Mouse (Mus musculus) Patski (cell line): ENCODE data around the gene Tinag. TPM values are rescaled to one million over a fixed set of nuclear protein-coding genes. Genes with fewer than 3 reads are reported as not detected.
"Not testable (repeated sequence)": the region's sequence is repeated elsewhere in the genome, so short reads cannot be mapped to it uniquely, and the experiment has no call there.

Source experiments
- ATAC-seq: fragments of 100-300 bp; one replicate; pipeline ENCODE4 v1.8.0; 2021
- CTCF ChIA-PET: fragments of 350-600 bp; sonication (Branson Sonifier 250); formaldehyde crosslinking; loops from one replicate; lab custom pipeline; 2022; ENCODE audit warnings: inconsistent platforms; lab: Charles Lee
- POLR2A ChIA-PET: fragments of 350-600 bp; sonication (Branson Sonifier 250); formaldehyde crosslinking; loops from one replicate; lab custom pipeline; 2022; ENCODE audit warnings: antibody characterized with exemption, inconsistent platforms; lab: Charles Lee
- DNase-seq: peaks from one replicate; pipeline ENCODE4 v3.0.0-alpha.2; 2011; ENCODE audit warnings: low read depth, low spot score
- H3K27me3 ChIP-seq: fragments of 371-371 bp; one replicate; pipeline ENCODE4 v1.5.1; 2021
- CTCF ChIP-seq: fragments of 100-300 bp; IDR thresholded peaks from one replicate; pipeline ENCODE4 v1.5.1; 2021
- in situ Hi-C: fragments of 300-500 bp; cut with MboI; formaldehyde crosslinking; loops from 3 replicates; pipeline ENCODE4 v1.11.1; 2018; ENCODE audit warnings: low pct_unique_long_range_greater_than_20kb, mixed read lengths
- polyA plus RNA-seq: library from polyadenylated mRNA; unstranded; gene quantifications from one replicate; pipeline ENCODE4 v1.2.3, GENCODE M21; 2021

The Tinag gene
- 5.0 TPM for polyA plus RNA-seq

DNA sequence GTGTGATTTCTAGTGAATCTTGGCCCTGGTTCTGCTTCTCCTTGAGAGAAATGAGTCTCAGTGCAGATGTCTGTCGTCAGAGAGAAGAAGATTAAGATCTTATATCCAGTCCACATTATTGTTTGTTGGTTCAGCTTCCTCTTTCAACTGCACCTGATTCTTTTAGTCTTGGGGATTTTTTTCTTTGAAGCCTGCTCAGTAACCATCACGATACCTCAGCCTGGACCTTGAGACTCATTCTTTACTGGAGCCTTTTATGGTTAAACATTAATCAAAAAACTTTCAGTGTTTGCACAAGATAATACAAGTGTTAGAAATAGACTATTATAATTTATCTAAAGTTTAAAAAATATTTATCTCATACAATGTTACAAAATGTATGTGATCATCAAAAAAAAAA lies at the start of gene Tinag:
Tinag (minus strand) TSS at position 210 of the 400 bp plus-strand sequence.
- in situ Hi-C loops: no loop called here
- ChIA-PET CTCF (no interaction called here), POLR2A (no interaction called here)
- ATAC-seq (peak; percentile 53), DNase-seq (peak; percentile 15)
- no peak for TF ChIP-seq CTCF
- no peaks in the 10 kb centered on the region for H3K27me3 ChIP-seq

GRCm38 (mm10) chr9:77083221-77083620 lies 37.6 kb upstream of the Tinag start:
- CTCF ChIA-PET: interaction anchor here (0.6 kb wide), 1 partner anchor 9 kb away, joined by 3 read pairs; no protein-coding TSS in a partner anchor
- H3K27me3 ChIP-seq, POLR2A ChIA-PET, in situ Hi-C loops, DNase-seq, ATAC-seq: not testable (repeated sequence)

- POLR2A ChIA-PET: no interaction called here
- ATAC-seq (no peak), DNase-seq (no peak)
- CTCF ChIA-PET: no interaction called here
- H3K27me3 ChIP-seq: no peaks in the 10 kb centered on the region
- no peak for TF ChIP-seq CTCF
- in situ Hi-C loops: no loop called here
These were observed 26.1 kb upstream of the Tinag start for GRCm38 (mm10) chr9:77071676-77072075.

- ATAC-seq (no peak), DNase-seq (no peak)
- in situ Hi-C loops: no loop called here
- ChIA-PET CTCF (no interaction called here), POLR2A (no interaction called here)
- no peaks in the 10 kb centered on the region for H3K27me3 ChIP-seq
- TF ChIP-seq CTCF: no peak
These were observed 11.0 kb upstream of the Tinag start for GRCm38 (mm10) chr9:77056611-77057010.

DNA sequence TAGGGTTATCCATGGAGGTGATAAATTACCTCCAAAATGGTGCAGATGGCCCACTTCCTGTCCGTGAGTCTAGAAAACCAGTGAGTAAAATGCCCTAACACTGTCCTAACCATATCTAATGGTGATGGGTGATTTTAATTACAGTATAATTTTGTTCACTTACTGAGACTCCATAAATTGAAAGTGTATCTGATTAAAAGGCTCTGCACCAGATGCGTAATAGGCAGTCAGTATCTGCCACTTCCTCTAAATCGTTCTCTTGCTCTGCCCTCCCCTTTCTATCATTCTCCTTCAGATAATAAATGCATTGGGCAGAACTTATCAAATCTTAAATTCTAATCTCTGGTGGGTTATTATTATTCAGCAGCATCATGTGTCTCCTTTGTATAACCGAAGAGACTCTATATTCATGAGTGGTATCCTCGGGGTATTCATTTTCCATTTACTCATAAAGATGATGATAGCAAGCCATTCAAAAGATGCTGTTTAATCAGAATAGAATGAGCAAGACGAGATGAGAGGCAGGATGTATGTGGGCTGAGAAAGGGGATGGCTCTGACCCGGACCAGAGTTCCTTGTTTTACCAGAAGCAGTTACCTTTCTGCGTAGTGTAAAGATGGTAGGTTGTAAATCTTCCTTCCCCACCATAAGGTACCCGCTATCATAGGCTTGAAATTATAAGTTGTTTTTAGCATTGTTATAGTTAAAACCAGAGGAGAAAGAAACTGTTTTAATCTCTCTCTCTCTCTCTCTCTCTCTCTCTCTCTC lies 9.0 kb upstream of the Tinag start:
- H3K27me3 ChIP-seq: no peaks in the 10 kb centered on the region
- DNase-seq (no peak), ATAC-seq (no peak)
- in situ Hi-C loops: no loop called here
- TF ChIP-seq CTCF: no peak
- CTCF ChIA-PET: no interaction called here
- POLR2A ChIA-PET: no interaction called here

DNA sequence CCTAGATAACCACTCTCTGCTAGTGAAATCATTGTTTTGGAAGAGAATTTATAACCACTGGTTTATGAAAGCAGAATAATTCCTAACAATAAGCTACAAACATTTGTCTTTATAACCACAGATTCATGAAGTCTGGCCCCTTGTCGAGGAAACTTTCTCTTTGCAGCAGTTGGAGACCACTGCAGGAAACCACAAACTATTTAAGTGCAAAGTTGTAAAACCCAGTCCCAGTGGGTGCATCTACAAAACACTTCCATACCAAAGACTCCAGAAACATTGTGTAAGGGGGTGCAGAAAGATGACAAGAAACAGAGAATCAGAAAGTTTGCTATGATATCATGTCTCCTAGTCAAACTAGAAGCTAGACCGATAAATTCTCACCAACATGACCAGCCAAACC lies 5.8 kb upstream of the Tinag start:
- in situ Hi-C loops: no loop called here
- ChIA-PET POLR2A (no interaction called here), CTCF (no interaction called here)
- no peak for DNase-seq
- TF ChIP-seq CTCF: no peak
- H3K27me3 ChIP-seq: no peaks in the 10 kb centered on the region
- ATAC-seq: no peak

DNA sequence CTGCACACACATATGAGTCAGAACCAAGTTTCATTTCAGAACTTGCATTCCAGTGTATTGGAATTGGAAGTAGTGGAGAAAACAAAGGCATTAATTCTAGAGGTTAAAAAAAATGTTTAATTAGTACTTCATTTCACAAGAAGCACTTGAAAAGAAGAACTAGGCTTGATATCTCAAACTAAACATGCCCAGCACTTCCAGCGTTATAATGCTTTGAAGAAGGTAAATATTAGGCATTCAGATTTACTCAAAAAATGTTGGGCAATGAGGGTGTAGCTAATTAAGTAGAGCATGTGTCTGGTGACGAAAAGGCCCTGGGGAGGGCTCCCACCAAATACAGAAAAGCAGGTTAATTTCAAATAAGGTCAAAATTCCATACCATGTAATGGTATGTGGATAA lies 4.1 kb upstream of the Tinag start:
- no peaks in the 10 kb centered on the region for H3K27me3 ChIP-seq
- in situ Hi-C loops: no loop called here
- ChIA-PET POLR2A (no interaction called here), CTCF (no interaction called here)
- ATAC-seq (no peak), DNase-seq (no peak)
- TF ChIP-seq CTCF: no peak

- in situ Hi-C loops: no loop called here
- DNase-seq: peak; percentile 73
These were observed 597 bp upstream of the Tinag start for GRCm38 (mm10) chr9:77046067-77046715.

DNA sequence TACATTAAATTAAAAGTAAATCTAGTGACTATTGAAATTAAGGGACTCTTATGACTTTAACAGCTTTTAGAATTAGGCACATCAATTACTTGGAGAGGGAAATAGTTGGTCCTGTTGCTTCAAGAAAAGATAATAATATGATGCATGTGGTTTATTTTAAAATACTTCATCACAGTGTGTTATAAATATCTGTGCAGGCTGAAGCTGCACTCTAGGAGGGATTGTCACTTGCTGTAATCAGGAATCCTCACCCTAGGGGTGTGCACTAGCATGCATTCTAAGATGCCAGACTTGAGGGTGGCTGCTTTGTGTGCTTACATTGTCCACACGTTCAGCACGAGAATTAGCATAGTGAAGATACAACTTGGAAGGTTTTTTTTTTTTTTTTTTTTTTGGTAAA lies 10.2 kb downstream of the Tinag start:
- CTCF ChIA-PET: no interaction called here
- POLR2A ChIA-PET: interaction anchor here (0.6 kb wide), 1 partner anchor 149 kb away, joined by 6 read pairs; no protein-coding TSS in a partner anchor
- DNase-seq (no peak), ATAC-seq (no peak)
- no peaks in the 10 kb centered on the region for H3K27me3 ChIP-seq
- no peak for TF ChIP-seq CTCF
- in situ Hi-C loops: no loop called here

More at GRCm38 (mm10) chr9:77046067-77046715, 597 bp upstream of the Tinag start:
- POLR2A ChIA-PET: no interaction called here
- no peaks in the 10 kb centered on the region for H3K27me3 ChIP-seq
- CTCF ChIA-PET: interaction anchor here (0.9 kb wide), 1 partner anchor 375 kb away, joined by 3 read pairs; no protein-coding TSS in a partner anchor
- no peak for TF ChIP-seq CTCF
- peak; percentile 84 for ATAC-seq

- no peak for TF ChIP-seq CTCF
- CTCF ChIA-PET: no interaction called here
- ATAC-seq (no peak), DNase-seq (no peak)
- POLR2A ChIA-PET: no interaction called here
- in situ Hi-C loops: no loop called here
- H3K27me3 ChIP-seq: no peaks in the 10 kb centered on the region
These were observed 13.0 kb downstream of the Tinag start for GRCm38 (mm10) chr9:77032430-77033154.
